Mouse (Mus musculus) inflammation-experienced regulatory T-cells, adult 16 weeks (primary cell): Measurements from ENCODE around the gene P3h1. TPM values are rescaled to one million over a fixed set of nuclear protein-coding genes. Genes with fewer than 3 reads are reported as not detected.

Experiments used
- polyA plus RNA-seq: library from polyadenylated mRNA; unstranded; fragments of 100-300 nt; shearing (Covaris generic); gene quantifications from one replicate; pipeline ENCODE4 v1.2.1, GENCODE M21; 2017

The P3h1 gene
- 1.2 TPM for polyA plus RNA-seq

DNA sequence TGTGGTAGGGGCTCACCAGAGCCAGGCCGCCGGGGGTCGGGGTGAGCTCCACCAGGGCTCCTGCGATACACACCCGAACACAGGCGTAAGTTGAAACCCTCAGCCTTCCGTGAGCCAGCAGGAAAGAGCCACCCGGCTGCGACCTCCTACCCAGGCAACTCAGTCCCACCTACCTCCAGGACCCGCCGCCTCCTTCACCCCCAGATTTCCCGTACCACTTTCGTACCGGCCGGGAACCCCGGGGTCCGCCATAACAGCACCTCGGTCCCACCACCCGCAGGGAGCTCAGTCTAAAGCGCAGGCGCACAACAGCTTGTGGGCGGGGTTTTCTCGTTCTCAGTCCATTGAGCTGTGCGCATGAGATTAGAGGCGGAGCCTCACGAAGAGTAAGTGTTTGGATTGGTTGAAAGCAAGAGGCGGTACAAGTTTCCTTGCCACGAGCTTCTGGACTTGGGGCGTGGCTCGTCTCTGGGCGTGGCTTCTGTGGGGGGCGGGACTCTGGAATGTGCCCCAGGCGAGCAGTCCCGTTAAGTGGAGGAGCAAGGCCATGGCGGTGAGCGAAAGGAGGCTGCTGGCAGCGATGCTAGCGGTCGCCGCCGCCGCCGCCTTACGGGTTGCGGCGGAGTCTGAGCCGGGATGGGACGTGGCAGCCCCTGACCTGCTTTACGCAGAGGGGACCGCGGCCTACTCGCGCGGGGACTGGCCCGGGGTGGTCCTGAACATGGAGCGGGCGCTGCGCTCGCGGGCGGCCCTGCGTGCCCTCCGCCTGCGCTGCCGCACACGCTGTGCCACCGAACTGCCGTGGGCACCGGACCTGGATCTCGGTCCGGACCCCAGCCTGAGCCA, at the start of gene P3h1, which contains the start of gene AU022252:
TSS of gene P3h1 (plus strand) at position 506 of the 846 bp plus-strand sequence.
TSS of gene AU022252 (minus strand) at position 303 of the 846 bp plus-strand sequence.

DNA sequence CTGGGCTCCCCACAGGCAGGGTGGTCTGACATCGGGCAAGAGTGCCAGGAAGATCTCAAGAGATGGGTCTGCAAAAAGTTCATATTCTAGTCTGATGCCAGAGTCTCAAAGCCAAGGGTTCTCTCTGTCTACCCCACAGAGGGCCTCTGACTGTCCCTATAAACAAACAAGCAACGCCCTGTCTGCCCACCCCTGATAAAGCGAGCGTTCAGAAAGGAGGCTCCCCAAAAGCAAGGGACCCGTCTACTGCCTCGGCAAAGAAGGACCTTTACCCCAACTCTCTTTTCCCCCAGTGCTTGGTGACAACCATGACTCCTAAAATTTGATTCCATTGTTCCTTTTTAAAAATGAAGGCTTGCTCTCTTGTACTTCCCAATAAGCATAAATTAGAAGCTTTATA, 42.9 kb upstream of the P3h1 start, which contains the start of gene Ermap:
TSS of gene Ermap (minus strand) at position 148 of the 400 bp plus-strand sequence.

DNA sequence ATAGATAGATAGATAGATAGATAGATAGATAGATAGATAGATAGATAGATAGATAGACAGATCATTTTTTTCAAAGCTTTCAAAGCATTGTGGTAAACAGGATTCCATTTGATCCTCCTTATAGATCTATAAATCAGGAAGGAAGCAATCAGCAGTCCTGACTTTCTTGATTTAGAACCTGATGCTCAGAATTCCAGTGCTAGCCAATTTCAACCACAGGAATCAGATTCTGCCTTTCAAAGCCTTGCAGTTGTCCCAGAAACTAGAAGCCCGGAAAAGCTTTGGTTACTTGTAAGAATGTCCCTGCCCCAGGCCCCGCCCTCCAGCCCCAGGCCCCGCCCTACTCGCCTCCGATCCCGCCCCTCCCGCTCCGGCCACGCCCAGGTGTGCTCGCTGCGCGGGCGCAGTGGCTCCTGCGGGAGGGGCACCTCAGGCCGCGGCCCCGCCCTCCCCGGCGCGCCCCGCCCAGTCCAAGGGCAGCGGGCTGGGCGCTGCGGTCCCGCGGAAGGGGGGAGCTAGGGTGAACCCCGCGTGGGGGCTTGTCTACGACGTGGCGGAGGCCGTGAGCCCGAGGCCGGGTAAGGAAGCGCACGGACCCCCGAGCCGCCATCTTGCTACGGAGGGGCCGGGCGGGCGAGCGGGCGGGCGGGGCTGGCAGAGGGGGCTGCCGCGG, 37.7 kb upstream of the P3h1 start, which contains the start of gene Svbp:
TSS of gene Svbp (plus strand) at position 398 of the 673 bp plus-strand sequence.

DNA sequence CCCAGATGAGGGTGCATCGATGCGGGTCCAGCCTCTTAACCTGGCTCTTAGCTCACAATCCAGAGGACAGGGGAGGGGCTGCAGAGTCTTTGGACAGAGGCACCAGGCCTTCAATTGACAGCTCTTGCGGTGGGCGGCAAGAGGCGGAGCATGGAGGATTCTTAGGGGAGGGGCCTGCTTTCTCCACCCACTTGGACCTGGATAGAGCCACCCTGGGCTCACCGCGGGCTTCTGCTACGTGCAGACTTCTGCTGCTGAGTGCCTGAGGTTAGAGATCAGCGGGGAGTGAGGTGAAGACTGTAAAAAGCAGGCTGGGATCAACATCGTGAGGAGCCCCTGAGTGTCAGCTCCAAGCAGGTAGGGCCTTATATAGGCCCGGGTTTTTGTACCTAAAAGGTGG, 14.5 kb upstream of the P3h1 start, which contains the start of gene Tmem269:
TSS of gene Tmem269 (minus strand) at position 49 of the 400 bp plus-strand sequence.

DNA sequence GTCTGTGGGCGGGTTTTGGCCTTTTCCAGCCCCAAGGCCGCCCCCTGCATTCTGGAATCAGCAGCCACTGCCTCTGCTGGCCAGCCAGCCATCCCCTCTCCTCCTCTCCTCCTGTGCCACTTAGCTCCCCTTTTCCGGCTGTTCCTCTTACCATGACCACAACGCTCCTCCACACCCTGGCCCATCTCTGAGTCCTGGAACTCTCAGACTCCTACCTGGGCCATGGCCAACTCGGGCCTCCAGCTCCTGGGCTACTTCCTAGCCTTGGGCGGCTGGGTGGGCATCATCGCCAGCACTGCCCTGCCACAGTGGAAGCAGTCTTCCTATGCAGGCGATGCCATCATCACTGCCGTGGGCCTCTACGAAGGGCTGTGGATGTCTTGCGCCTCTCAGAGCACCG, 22.6 kb downstream of the P3h1 start, which contains the start of gene Cldn19:
TSS of gene Cldn19 (plus strand) at position 64 of the 400 bp plus-strand sequence.

DNA sequence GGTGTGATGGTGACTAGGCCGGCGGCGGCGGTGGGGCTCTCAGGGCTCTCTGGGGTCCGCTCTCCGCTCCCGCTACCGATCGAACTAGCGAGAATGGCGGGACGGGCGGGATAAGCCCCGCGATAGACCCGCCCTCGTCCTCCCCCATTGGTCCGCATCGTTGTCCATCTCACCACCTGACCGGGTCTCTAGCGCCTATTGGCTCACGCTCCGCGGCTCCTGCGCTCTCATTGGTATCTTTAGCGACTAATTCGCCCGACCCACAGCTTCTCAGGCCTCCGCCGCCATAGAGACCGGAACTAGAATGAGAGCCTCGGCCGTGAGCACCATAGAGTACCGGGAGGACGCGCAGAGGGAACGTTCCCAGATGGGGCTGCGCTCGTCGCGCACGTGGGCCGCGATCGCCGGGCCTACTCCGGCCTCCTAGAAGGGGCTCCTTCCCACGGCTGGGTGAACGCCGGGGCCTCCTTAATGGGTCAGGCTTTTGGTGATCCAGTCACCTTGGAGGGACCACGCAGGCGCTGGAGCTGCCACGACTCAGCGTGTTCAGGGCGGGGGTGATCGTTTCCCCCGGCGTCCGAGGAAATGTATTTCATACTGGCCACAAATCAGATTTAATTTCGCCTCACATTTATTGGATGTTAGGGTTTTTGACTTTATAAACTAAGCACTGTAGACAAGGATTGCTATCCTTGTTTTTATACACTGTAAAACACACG, 61.9 kb downstream of the P3h1 start, which contains the start of gene Ybx1:
TSS of gene Ybx1 (minus strand) at position 190 of the 719 bp plus-strand sequence.

Other genes starting within 250 kb of the P3h1 start
- gene Slc2a1, start 124.2 kb upstream of the P3h1 start, polyA plus RNA-seq, result 69.7 TPM
- 3.4 TPM for gene Zfp691, start 58.7 kb upstream of the P3h1 start, polyA plus RNA-seq
- 0.57 TPM for gene Ermap, start 42.9 kb upstream of the P3h1 start, polyA plus RNA-seq
- gene Svbp, start 37.6 kb upstream of the P3h1 start, polyA plus RNA-seq, result 70.2 TPM
- 0.20 TPM for gene Tmem269, start 14.7 kb upstream of the P3h1 start, polyA plus RNA-seq
- gene AU022252, start 203 bp upstream of the P3h1 start, polyA plus RNA-seq, result 16.9 TPM
- not detected for gene Cldn19, start 22.5 kb downstream of the P3h1 start, polyA plus RNA-seq
- 56.4 TPM for gene Ybx1, start 61.7 kb downstream of the P3h1 start, polyA plus RNA-seq
- gene Ppih, start 87.6 kb downstream of the P3h1 start, polyA plus RNA-seq, result 44.0 TPM
- 7.8 TPM for gene Ccdc30, start 182.6 kb downstream of the P3h1 start, polyA plus RNA-seq
- gene Ppcs, start 189.5 kb downstream of the P3h1 start, polyA plus RNA-seq, result 68.2 TPM
- gene Zmynd12, start 189.9 kb downstream of the P3h1 start, polyA plus RNA-seq, result 0.27 TPM